In the genomic region with DNA sequence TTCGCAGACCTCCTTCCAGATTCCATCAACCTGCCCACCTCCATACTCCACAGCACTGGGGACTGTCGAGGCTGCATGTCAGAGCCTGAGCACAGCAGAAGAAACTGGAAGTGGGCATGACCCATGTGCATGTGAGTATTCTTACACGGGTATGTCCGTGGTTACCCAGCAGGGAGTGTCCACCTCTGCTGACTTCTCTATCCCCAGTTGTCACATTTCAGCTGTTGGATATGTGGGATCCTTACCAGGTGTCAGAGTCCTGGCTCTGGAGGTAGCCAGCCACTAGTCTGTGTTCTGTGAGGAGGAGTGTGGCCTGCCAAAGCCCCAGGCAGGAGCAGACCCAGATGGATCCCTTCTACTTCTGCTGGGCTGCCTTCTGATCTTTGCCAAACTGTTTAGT, we compare ENCODE assay signal across 22 mouse cellular contexts.
"Had no signal": no experiment of that assay in that cellular context is flagged by ENCODE, and none has a peak within 500 bp of the region (broad histone marks: within the 10 kb centered on the region; RNA-seq: fewer than 3 reads in every experiment).

No protein-coding gene starts in this region.

- H3K9ac ChIP-seq: heart, embryonic 12.5 days; hindbrain, embryonic 12.5 days; hindbrain, embryonic 14.5 days; kidney, embryonic 15.5 days; limb, embryonic 13.5 days; limb, embryonic 15.5 days; liver, embryonic 12.5 days; liver, embryonic 14.5 days had no signal

- H3K9me3 ChIP-seq: heart, embryonic 12.5 days; hindbrain, embryonic 12.5 days; kidney, embryonic 15.5 days; limb, embryonic 13.5 days; limb, embryonic 15.5 days; liver, embryonic 12.5 days had no signal

- H3K27ac ChIP-seq: hindbrain, embryonic 12.5 days; hindbrain, embryonic 14.5 days; kidney, embryonic 15.5 days; kidney, postnatal 0 days; limb, embryonic 13.5 days; limb, embryonic 15.5 days; liver, embryonic 12.5 days; liver, embryonic 14.5 days had no signal

- H3K4me2 ChIP-seq: heart, embryonic 12.5 days; hindbrain, embryonic 12.5 days; hindbrain, embryonic 14.5 days; kidney, embryonic 15.5 days; limb, embryonic 13.5 days; limb, embryonic 15.5 days; liver, embryonic 12.5 days had no signal

- H3K4me3 ChIP-seq: heart, embryonic 12.5 days; hindbrain, embryonic 12.5 days; kidney, embryonic 15.5 days; limb, embryonic 13.5 days; limb, embryonic 15.5 days; liver, embryonic 12.5 days had no signal

- DNase-seq: gastrocnemius, postnatal 14 days; heart, adult 18-20 months; heart, postnatal 10 days; kidney, adult 11 months; kidney, adult 2 months; kidney, adult 9 months; kidney, postnatal 14 days; kidney, postnatal 36 days; layer of hippocampus, adult 9-11 months; layer of hippocampus, postnatal 36 days; left cerebral cortex, postnatal 4 days had no signal

- H3K4me1 ChIP-seq: hindbrain, embryonic 12.5 days had no signal

- ATAC-seq: hindbrain, embryonic 16.5 days; intestine, embryonic 16.5 days; liver, embryonic 12.5 days had no signal

- H3K36me3 ChIP-seq: heart, embryonic 12.5 days; hindbrain, embryonic 12.5 days; kidney, embryonic 15.5 days; limb, embryonic 13.5 days; limb, embryonic 15.5 days; liver, embryonic 12.5 days had no signal

- H3K27me3 ChIP-seq: hindbrain, embryonic 12.5 days; limb, embryonic 15.5 days had no signal
